Mouse (Mus musculus): ENCODE results near the gene Hhipl1.

Gene Hhipl1

GRCm38 (mm10) chr12:108305812-108306794 is at the start of gene Hhipl1:
Hhipl1 (plus strand) TSS chr12:108306270.
- DNase-seq = no peak

- no peak for DNase-seq
These were observed 49.3 kb upstream of the Hhipl1 start for GRCm38 (mm10) chr12:108256734-108257133.

- DNase-seq = no peak
These were observed 46.6 kb upstream of the Hhipl1 start for GRCm38 (mm10) chr12:108259322-108260049.

GRCm38 (mm10) chr12:108260950-108261349 is 45.1 kb upstream of the Hhipl1 start:
- DNase-seq = no peak

- DNase-seq = no peak
These were observed 41.2 kb upstream of the Hhipl1 start for GRCm38 (mm10) chr12:108264918-108265317.

GRCm38 (mm10) chr12:108265831-108266619 is 40.0 kb upstream of the Hhipl1 start:
- no peak for DNase-seq

GRCm38 (mm10) chr12:108267653-108268052 is 38.4 kb upstream of the Hhipl1 start:
- no peak for DNase-seq

GRCm38 (mm10) chr12:108268970-108269369 is 37.1 kb upstream of the Hhipl1 start:
- no peak for DNase-seq

GRCm38 (mm10) chr12:108269699-108270098 is 36.4 kb upstream of the Hhipl1 start:
- no peak for DNase-seq

GRCm38 (mm10) chr12:108270240-108270919 is 35.7 kb upstream of the Hhipl1 start:
- no peak for DNase-seq

GRCm38 (mm10) chr12:108271351-108272142 is 34.5 kb upstream of the Hhipl1 start:
- DNase-seq = no peak

- no peak for DNase-seq
These were observed 33.9 kb upstream of the Hhipl1 start for GRCm38 (mm10) chr12:108272143-108272635.

- peak; percentile 23 for DNase-seq
These were observed 32.4 kb upstream of the Hhipl1 start for GRCm38 (mm10) chr12:108273466-108274312.

GRCm38 (mm10) chr12:108274313-108274595 is 31.8 kb upstream of the Hhipl1 start:
- no peak for DNase-seq

- no peak for DNase-seq
These were observed 31.2 kb upstream of the Hhipl1 start, which contains the start of gene Ccdc85c for GRCm38 (mm10) chr12:108274661-108275507. Ccdc85c (minus strand) TSS chr12:108275425.

GRCm38 (mm10) chr12:108275508-108275890 is 30.6 kb upstream of the Hhipl1 start:
- DNase-seq = peak; percentile 98

- peak; percentile 66 for DNase-seq
These were observed 29.9 kb upstream of the Hhipl1 start for GRCm38 (mm10) chr12:108275920-108276822.

GRCm38 (mm10) chr12:108277341-108277841 is 28.7 kb upstream of the Hhipl1 start:
- DNase-seq = no peak
